Mouse (Mus musculus) telencephalon, adult 2 months (tissue): ENCODE results near the gene Prmt8.

Experiments used
- DNase-seq: peaks from one replicate; pipeline ENCODE4 v3.0.0-alpha.2; 2011; ENCODE audit warnings: low read depth, low spot score

Prmt8 gene

DNA sequence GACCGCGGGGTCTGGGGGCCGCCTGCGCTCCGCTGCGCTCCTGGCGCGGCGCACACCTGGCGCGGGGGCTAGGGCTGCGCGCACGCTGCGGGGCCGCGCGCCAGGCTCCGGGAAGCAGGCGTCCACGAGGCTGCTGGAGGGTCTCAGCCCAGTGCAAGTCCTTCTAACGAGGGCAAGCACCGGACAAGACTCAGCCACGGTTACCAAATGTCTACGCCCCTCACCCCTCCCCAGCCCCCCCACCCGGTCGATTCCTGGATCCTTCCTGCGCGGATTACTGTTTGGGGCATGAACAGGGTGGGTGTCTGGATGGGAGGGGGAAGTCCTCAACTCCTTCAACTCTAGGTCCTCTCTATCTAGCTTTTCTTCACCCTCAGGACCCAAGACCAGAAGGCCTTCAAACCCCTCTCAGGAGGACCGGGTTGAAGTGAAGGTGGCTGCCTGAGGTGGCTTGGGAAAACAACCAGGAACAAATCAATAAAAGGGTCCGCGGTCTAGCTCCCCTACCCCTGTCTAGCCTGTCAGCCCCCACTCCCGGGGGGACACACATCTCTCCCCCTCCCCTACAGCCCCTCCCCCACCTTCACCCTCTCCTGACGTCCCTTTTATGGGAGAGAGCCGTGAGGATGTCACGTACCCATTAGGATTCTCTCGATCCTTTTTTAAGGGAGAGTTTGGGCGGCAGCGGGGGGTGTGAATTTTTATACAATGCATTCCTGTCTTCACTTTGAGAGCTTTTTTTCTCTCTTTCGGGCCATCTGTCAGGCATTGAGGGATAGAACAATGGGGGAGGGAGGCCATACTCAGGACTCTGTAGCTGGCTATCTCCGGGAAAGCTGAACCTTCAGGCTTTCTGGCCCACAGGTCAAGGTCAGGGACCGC, at the start of gene Prmt8:
Prmt8 (minus strand) TSS at position 198 of the 882 bp plus-strand sequence.
- no peak for DNase-seq

DNA sequence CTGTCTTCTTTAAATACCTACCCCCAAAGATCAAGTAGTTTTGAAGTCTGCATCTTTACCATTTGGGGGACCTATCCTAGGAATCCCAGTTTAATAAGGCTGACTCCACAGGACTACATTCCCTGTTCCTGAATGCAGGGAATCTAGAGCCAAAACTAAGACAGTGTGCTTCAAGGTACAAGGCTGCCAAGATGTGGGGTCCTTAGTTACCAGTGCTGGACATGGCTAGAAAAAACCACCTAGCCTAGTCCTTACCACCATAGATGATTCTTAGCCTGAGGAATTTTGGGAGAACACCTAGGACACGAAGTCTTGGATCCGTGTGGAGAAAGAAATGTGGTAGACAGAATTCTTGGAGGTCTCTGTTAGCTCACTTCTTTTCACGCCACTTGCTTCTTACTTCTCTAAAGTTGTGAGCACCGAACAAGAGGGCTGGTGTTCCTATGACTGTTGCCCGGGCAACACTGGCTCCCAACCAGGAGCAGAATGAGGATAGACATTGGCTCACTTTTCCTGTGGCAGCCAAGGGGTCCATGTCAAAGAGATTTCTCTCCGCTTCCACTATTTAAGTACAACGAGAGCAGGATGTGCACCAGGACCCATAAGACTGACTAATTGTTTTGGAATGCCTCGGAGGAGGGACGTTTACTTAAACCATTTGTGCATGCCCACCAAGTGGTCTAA, 33.9 kb upstream of the Prmt8 start:
- no peak for DNase-seq

DNA sequence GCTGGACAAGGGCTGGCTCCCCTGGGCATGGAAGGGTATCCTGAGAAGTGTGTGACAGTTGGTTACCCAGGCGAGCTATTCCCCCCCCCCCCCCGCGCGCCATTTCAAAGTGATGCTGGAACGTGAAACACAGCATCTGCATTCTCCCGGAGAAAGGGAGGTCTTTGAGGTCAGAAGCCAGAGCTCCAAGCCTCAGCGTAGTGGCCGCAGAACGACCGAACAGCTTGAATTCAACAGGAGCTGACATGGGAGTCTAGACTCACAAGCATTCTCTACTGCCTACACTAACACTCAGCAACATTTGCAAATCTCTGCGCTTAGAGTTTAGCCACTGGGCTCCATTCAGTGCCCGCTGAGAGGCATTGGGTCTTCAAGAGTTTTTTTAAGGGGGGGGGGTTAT, 32.9 kb upstream of the Prmt8 start:
- no peak for DNase-seq

DNA sequence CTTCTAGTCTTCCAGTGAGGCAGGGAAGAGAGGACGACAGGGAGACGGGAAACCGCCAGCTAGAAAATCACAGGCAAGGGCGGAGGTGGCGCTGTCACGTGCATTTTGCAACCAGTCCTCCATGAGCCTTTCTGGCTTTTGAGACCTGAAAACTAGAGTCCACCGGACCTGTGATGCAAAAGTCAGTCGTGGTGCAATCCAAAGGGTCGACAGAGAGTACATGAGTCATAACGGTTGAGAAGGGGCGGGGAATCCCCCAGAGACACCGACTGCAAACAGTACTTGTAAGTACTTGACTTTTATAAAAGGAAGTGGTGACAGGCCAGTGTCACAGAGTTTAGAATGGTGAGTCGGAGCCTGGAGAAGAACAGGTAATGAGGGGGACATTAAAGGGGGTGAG, 20.8 kb upstream of the Prmt8 start:
- no peak for DNase-seq

DNA sequence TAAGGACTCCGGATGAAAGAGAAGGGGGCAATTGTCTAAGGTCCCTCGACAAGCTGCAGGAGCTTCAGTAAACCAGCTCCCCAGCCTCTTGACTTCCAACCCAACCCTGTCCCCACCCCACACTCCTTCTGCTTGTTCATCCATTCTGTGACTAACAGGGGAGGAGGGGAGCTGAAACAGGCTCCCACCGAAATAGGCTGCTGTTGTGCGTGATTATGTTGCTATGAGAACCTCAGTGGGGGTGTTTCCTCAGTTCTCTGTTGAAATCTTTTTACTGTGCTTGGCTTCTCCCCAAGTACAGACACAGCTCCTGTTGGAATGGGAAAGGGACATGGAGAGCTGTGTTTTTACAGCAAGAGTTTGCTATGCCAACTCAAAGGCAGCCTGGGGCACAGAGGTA, 1.5 kb upstream of the Prmt8 start:
- peak; percentile 95 for DNase-seq

DNA sequence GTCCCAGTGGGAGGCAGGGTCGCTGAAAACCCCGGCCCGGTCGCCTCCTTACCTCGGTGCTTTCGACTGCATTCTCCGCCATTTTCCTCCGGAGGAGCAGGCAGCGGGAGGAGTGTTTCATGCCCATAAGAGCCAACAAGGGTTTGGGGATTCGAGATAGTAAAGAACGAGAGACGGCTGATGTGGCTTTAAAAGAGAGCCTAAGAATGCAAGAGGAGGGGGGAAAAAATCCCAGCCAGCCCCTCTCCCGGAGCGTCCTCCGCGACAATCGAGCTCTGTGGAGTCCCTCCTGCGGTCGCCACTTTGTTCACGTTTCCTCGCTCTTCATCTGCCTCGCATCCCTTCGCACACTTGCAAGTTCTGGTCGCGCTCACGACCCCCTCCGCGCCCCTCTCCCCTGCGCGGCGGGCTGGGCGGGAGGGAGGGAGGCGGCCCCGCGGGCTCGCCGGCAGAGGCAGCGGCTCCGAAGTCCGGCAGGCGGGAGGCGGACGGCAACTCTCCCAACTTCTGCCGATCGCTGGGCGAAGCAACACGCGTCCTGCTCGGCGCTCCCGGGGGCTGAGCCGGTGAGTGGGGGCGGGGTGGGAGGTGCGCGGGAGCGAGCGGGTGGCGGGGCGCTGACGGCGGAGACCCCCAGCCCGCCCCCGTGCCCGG, 524 bp downstream of the Prmt8 start:
- no peak for DNase-seq

DNA sequence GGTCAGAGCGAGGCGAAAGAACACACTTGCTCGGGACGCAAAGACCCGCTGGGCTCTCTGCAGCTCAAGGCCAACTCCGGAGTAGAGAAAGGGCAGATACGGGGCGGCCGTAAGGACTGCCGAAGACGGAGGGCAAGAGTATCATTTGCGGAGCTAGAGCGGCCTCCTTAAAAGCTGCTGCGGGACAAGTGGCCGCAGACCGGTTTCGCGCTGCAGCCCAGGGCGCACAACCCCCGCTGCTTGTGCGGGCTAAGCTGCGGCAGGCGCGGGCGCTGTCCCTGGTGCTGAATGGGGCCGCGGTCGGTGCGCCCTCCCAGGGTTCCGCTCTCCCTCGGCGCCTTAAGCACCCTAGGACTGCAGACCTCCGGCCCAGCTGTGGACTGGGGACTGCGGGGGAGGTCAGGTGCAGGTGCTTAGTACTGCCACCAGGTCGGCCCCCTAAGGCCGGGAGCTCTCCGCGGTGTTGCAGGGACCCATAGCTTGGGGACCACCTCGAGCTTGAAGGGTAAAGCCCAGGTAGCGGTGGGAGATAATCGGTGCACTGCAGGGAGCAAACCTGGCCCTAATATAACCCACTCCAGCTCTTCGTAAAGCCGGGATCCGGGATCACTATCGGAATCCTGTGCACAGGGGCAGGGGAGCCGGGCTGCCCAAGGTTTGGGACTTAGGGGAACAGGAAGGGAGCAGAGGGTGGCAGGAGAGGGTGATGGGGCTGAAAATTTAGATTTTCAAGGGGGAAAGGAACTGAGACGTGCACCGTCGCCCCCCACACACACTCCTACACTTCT, 1.4 kb downstream of the Prmt8 start:
- DNase-seq, result no peak

DNA sequence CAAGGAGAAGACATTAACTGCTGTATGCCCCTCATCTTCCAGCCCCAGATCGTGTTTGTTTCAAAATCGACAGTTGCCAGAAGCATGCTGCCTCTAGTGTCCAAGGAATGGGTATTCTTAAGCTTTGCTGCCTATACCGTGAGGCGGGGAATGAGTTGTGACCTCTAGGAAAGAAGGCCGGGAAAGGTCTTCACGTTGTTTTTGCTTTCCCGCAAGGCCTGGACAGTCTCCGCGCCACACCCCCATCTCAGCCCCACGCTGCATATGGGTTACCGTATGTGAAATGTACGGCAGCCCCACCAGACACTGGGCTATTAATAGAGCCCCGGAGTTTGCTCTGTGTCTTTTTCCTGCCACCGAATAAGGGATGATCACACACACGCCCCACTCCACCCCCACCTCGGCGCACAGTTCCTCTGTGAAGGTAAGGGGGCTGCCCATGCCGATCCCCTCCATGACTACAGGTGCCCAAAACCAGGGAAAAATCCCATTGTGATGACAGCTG, 2.0 kb downstream of the Prmt8 start:
- DNase-seq, result no peak

DNA sequence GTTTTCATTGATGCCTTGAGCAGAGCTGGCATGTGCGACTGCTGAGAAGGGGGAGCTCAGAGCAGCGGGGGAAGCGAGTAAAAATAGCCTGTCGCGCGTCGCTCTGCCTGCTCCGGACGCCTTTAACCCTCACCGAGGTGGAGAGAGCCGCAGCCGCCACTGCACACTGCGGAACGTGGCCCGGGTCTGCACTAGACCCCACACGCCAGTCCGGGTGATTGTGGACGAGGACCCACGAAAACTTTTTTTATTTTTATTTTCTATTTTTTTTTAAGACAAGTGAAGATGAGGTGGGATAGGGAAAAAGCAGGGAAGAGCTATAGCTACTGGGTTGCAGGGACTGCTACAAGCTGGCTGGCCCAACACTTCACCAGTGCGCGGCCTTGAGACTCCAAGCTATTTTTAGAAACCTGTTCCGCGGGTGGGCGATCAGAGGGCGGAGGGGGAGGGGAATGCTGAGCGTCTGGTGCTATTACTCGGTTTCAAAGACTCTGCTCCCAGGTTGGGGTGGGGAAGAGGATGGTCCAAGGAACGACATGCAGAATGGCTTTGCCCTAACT, 2.6 kb downstream of the Prmt8 start:
- no peak for DNase-seq

DNA sequence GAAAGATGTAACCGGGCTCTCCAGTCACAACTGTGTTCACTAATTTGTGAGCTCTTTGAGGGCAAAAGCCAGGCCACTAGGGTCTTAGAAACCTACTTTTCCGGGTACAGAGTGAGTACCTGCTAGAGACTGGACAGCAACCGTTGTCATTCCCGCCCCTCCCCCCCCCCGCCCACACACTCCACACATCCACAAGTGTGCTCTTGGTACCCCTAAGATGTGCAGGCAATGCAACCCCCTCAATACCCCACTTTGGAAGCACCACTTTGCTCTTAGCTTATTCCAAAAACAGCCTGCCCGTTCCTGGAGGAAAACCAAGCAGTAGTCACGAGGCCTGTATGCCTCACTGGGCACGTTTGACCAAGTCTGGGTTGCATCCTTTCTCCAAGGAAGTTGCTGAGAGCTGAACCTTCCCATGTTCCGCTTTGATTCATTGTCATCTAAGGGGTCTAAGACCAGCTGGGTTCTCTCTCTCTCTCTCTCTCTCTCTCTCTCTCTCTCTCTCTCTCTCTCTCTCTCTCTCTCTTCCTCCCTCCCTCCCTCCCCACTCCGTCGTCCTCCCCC, 3.1 kb downstream of the Prmt8 start:
- DNase-seq, result no peak

DNA sequence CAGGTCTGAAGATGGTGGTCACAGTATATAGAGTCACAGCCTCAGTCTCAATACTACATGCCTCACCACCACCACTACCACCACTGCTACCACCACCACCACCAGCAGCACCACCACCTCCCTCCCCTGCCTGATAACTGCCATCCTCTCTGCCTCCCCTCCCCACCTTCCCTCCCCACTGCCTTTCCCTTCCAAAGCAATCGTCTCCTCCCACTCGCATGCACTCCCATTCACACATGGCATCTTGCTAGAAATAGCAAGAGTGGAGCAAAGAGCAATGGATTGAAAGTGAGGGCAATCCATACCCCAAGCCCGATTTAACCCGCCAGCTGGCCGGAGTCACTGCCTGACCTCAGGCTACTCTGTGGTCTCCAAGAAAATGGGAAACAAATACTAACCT, 3.7 kb downstream of the Prmt8 start:
- DNase-seq, result no peak

DNA sequence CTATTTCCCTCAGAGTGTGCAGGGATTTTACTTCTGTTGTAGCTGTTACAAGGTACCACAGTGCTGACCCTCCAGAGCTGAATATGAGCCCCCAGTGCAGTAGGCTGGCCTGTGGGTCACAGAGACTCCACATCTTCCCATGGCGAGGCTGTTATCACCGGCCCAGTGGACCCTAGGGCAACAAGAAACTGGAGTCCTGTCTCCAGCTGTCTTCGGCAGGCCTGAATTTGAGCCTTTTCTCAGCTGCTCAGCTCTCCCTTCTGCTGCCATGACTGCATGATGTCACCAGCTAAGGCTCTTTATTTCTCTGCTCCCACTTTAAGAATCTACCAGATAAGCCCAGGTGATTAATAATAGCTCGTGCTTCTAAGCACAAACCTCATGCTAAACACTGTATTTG, 11.0 kb downstream of the Prmt8 start:
- no peak for DNase-seq

DNA sequence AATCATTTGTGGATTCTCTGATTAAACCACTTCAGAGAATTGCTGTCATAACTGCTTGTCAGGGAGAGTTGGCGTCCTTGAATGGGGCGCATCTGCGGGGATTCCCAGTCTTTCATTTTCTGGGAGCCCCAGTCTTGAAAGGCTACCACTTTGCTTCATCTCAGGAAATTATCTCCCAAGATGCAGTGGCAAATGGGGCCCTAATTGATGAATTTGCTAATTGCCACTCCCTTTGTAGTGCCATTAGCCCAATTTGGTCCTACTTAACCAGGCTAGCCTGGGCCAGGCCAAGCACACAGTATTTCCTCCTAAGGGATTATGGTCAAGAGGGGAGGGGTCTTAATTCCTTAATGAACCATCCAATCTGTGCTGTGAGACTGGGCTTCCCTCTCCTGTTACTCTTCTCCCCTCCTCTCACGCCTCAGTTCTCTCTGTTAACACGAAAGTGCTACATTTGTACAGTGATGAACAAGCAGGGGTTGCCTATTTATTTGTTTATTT, 11.6 kb downstream of the Prmt8 start:
- DNase-seq, result no peak

DNA sequence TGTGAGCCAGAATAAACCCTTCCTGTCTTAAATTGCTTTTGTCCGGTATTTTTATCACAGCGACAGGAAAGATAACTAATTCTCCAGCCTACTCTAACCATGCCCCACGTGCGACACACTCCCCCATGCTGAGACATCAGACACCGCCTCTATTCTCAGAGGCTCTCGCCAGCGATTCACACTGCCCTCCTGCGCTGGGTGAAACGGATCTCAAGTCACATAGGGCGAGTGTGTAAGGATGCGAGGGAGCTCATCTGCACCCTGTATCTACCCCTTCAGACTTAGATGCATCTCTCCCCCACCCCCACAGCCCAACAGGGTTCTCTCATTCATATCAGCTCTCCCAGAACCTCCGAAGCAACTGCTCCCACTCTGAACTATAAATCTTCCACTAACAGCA, 12.4 kb downstream of the Prmt8 start:
- DNase-seq, result no peak

DNA sequence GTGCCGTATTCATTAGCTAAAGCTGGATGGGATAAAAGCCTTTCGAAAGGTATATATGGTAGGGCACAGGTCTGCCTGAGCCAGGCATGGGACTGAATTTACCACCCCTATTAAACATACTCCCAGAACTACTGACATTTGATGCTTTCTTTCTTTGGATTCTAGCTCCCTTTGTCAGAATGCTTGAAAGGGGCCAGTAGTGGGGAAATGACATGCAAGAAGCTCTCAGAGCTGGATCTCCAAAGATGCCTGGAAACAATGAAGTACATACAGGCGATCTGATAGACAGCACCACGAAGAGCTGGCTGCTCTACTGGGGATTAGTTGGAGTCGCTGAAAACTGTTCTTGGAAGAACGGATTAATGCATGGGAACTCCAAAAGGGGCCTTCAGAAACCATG, 16.0 kb downstream of the Prmt8 start:
- no peak for DNase-seq

DNA sequence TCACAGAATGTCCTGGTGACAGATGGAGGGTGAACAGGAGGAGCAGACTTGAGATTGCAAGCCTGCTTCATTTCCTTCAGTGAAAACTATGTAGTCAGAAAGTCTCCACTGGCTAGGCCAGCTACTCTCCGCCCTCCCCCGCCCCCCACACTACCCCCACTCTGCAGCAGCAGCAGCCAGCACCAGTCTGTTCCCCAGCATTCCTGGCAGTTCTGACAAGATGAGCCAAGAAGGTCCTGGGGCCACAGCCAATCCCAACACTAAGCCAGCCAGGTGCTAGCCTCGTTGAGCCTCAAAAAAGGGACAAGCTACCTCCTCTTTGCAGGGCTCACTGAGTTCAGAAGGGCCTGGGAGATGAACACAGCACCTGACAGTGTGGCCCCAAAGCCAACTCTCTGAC, 16.6 kb downstream of the Prmt8 start:
- no peak for DNase-seq

DNA sequence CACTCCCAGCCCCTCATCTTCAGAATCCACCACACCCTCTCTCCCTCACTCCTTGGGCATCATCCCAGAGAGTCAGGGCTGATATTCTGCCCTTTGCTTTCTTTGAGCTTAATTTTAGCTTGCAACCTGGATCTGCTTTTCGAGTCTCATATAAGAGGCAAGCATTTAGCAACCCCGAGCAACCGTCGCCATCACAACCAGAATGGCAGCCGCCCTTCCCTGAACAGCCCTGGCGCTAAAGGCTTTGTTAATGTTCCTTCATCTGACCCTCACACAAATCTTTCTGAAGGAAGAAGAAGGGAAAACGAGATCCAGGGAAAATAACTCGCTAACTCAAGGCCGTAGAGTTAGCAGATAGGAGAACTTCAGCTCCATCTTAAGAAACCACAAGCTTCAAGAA, 17.8 kb downstream of the Prmt8 start:
- no peak for DNase-seq

DNA sequence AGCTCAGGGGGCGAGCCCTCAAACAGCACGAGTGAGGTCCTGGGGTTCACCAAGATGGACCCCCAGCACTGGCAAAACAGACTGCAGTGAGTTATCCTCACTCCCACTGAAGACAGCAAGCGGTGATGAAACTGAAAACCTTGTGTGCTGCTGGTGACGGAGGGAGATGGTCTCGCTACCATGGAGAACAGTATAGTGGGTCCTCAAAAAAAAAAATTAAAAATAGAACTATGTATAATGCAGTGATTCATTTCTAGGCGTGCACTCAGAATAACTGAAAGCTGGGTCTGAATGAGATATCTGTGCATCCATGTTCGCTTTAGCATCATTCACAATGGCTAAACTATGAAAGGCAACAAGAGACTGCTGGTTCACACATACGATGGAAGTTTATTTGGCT, 20.5 kb downstream of the Prmt8 start:
- no peak for DNase-seq

DNA sequence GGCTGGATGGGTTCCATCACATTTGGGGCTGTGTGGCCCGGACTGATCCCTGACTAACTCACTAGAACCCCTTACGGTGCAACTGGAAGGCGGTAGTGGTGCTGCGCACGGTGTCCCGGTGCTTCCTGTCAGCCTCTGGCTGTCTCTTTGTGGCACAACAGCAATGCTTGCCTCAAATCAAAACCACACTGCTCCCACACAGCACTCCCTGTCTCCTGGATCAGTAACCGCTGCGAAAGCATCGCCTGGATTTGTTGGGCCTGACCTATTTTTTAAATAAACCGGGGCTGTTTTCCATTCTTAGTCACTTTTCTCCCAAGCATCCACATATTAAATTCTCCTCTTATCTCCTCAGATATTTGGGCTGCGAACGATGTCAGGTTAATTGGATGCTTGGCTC, 27.0 kb downstream of the Prmt8 start:
- DNase-seq, result peak; percentile 47

DNA sequence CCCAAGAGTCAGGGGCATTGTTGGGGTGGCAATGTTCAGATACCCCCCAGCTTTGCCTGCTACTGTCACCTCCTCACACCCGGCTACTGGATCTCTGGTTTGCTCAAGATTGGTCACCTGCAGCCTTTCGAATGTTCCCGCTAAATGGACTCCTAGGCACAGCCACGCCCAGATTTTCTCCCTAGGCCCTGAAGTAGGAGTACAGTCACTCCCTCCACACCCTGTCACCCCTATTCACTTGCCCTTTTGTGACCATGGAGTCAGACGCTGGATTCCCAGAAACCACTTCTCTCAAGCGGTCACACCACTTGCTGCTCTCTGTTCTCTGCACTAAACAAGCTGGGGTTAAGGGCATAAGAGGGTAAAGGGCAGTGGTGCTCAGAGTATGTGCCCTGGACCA, 28.1 kb downstream of the Prmt8 start:
- no peak for DNase-seq

DNA sequence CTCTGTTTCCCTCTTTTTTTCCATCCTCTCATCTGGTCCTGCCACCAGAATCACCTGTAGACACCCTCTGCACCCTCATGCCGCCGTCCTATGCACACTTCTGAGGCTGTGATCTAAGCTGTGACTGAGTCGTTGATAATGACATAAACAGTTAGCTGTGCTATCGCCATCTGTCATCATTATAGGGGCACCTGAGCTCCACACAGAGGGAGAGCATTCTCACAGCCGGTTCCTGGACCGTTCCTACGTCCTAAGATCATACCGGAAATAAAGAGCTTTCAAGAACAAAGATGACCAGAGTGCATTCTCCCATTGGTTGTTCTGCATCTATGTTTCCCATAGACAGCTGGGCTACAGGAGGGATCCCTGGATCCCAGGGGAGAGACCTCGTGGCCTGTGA, 28.6 kb downstream of the Prmt8 start:
- no peak for DNase-seq
